Mouse (Mus musculus) lung, postnatal 0 days (tissue): ENCODE results near the gene Krba1. TPM values are rescaled to one million over a fixed set of nuclear protein-coding genes. Genes with fewer than 3 reads are reported as not detected.

Experiments used
- ATAC-seq: fragments of 200-750 bp; cut with Nextera tagmentation; 2 replicates; pipeline ENCODE4 v1.8.0; 2017; ENCODE audit warnings: moderate library complexity
- DNase-seq: peaks from one replicate; pipeline ENCODE4 v3.0.0-alpha.2; 2016; ENCODE audit warnings: low spot score
- H3K27ac ChIP-seq: fragments of 300-500 bp; sonication (generic); 2 replicates; pipeline ENCODE4 v1.5.1; 2014; ENCODE audit warnings: antibody characterized with exemption, mild to moderate bottlenecking, low read length, mixed read lengths
- H3K27me3 ChIP-seq: fragments of 300-500 bp; sonication (generic); replicated peaks from 2 replicates; pipeline ENCODE4 v1.6.1; 2014; ENCODE audit warnings: low read length, mixed read lengths; ENCODE audit not compliant: insufficient read depth
- H3K36me3 ChIP-seq: fragments of 300-500 bp; sonication (generic); 2 replicates; pipeline ENCODE4 v1.6.1; 2014; ENCODE audit warnings: low read length, mixed read lengths; ENCODE audit not compliant: insufficient read depth
- H3K4me1 ChIP-seq: fragments of 300-500 bp; sonication (generic); 2 replicates; pipeline ENCODE4 v1.6.1; 2014; ENCODE audit warnings: antibody characterized with exemption, low read depth, low read length, mixed read lengths; ENCODE audit not compliant: insufficient read depth
- H3K4me2 ChIP-seq: fragments of 300-500 bp; sonication (generic); replicated peaks from 2 replicates; pipeline ENCODE4 v1.6.1; 2014; ENCODE audit warnings: low read depth, mild to moderate bottlenecking, low read length, moderate library complexity, mixed read lengths
- H3K4me3 ChIP-seq: fragments of 300-500 bp; sonication (generic); 2 replicates; pipeline ENCODE4 v1.5.1; 2014; ENCODE audit warnings: low read depth, low read length
- H3K9ac ChIP-seq: fragments of 300-500 bp; sonication (generic); replicated peaks from 2 replicates; pipeline ENCODE4 v1.6.1; 2014; ENCODE audit warnings: low read depth, mild to moderate bottlenecking
- H3K9me3 ChIP-seq: fragments of 300-500 bp; sonication (generic); 2 replicates; pipeline ENCODE4 v1.6.1; 2016; ENCODE audit warnings: low read length, mixed read lengths
- CTCF ChIP-seq: IDR thresholded peaks from 2 replicates; pipeline ENCODE4 v1.5.1; 2016; ENCODE audit warnings: antibody characterized with exemption, mild to moderate bottlenecking
- EP300 ChIP-seq: IDR thresholded peaks from 2 replicates; pipeline ENCODE4 v1.6.1; 2016; ENCODE audit warnings: antibody characterized with exemption, mild to moderate bottlenecking, control low read depth
- WGBS: fragments of 180-500 bp; shearing (Covaris S2); extraction: QIAGEN DNeasy Blood & Tissue Kit; methylation state at CpG from one replicate; pipeline ENCODE4 v1.1.7; 2014; 5-methylcytosine and 5-hydroxymethylcytosine counted together
- polyA plus RNA-seq: library from polyadenylated mRNA; unstranded; fragments of >200 nt; fragmentation: Nextera tagmentation; extraction: Ambion mirVana; gene quantifications from 2 replicates; pipeline ENCODE4 v1.2.1, GENCODE M21; 2015

Gene Krba1
- polyA plus RNA-seq, 1 experiment from 2014 or later: 7.6 TPM

GRCm38 (mm10) chr6:48396686-48397085 lies 1.3 kb downstream of the Krba1 start:
- no peak for ATAC-seq
- TF ChIP-seq CTCF (no peak), EP300 (no peak)
- DNase-seq: no peak
- Histone ChIP-seq H3K27ac (no peak overlapping the region), H3K36me3 (no peaks in the 10 kb centered on the region), H3K4me2 (no peak overlapping the region; the same call in 1 of the 2 replicates), H3K27me3 (no peaks in the 10 kb centered on the region), H3K9me3 (no peaks in the 10 kb centered on the region), H3K4me1 (peaks cover 5% of the 10 kb centered on the region; the same call in 1 of the 2 replicates), H3K9ac (no peak overlapping the region), H3K4me3 (no peak overlapping the region)
- 96% methylated on average over 1 of the region's 1 CpGs for WGBS

- H3K27ac ChIP-seq: no peak overlapping the region
- H3K4me2 ChIP-seq: no peak overlapping the region
Observed at GRCm38 (mm10) chr6:48397336-48397735, 1.9 kb downstream of the Krba1 start.

GRCm38 (mm10) chr6:48399906-48400305 lies 4.5 kb downstream of the Krba1 start:
- WGBS: 80% methylated on average over 5 of the region's 5 CpGs
- TF ChIP-seq CTCF (no peak), EP300 (no peak)

More at GRCm38 (mm10) chr6:48397336-48397735, 1.9 kb downstream of the Krba1 start:
- no peak for ATAC-seq
- peak; percentile 63 for TF ChIP-seq CTCF
- no peak for TF ChIP-seq EP300
- Histone ChIP-seq H3K9me3 (no peaks in the 10 kb centered on the region), H3K9ac (no peak overlapping the region), H3K27me3 (no peaks in the 10 kb centered on the region), H3K36me3 (no peaks in the 10 kb centered on the region), H3K4me1 (peaks cover 5% of the 10 kb centered on the region; the same call in 1 of the 2 replicates), H3K4me3 (no peak overlapping the region)
- 64% methylated on average over 4 of the region's 4 CpGs for WGBS
- peak; percentile 37 for DNase-seq

GRCm38 (mm10) chr6:48404071-48404470 lies 8.7 kb downstream of the Krba1 start:
- 91% methylated on average over 5 of the region's 5 CpGs for WGBS
- no peak for TF ChIP-seq CTCF
- TF ChIP-seq EP300: no peak

More at GRCm38 (mm10) chr6:48399906-48400305, 4.5 kb downstream of the Krba1 start:
- Histone ChIP-seq H3K9me3 (no peaks in the 10 kb centered on the region), H3K4me1 (peaks cover 4% of the 10 kb centered on the region; the same call in 1 of the 2 replicates), H3K4me3 (no peak overlapping the region), H3K27me3 (no peaks in the 10 kb centered on the region), H3K4me2 (no peak overlapping the region), H3K9ac (no peak overlapping the region), H3K27ac (no peak overlapping the region), H3K36me3 (peaks cover under 1% of the 10 kb centered on the region; the same call in 1 of the 2 replicates)
- DNase-seq (no peak), ATAC-seq (no peak)

GRCm38 (mm10) chr6:48409726-48410343 lies 14.4 kb downstream of the Krba1 start:
- ATAC-seq (no peak), DNase-seq (no peak)
- Histone ChIP-seq H3K27me3 (no peaks in the 10 kb centered on the region), H3K9ac (no peak overlapping the region), H3K36me3 (peaks cover 23% of the 10 kb centered on the region), H3K27ac (no peak overlapping the region), H3K4me1 (no peaks in the 10 kb centered on the region), H3K4me2 (no peak overlapping the region), H3K4me3 (no peak overlapping the region), H3K9me3 (no peaks in the 10 kb centered on the region)
- WGBS: 94% methylated on average over 4 of the region's 4 CpGs
- no peak for TF ChIP-seq CTCF
- no peak for TF ChIP-seq EP300

More at GRCm38 (mm10) chr6:48404071-48404470, 8.7 kb downstream of the Krba1 start:
- Histone ChIP-seq H3K36me3 (peaks cover 11% of the 10 kb centered on the region), H3K9ac (no peak overlapping the region), H3K9me3 (no peaks in the 10 kb centered on the region), H3K27me3 (no peaks in the 10 kb centered on the region), H3K4me3 (no peak overlapping the region), H3K4me1 (no peaks in the 10 kb centered on the region), H3K27ac (no peak overlapping the region), H3K4me2 (no peak overlapping the region)
- no peak for ATAC-seq
- DNase-seq: no peak

- H3K9ac ChIP-seq: no peak overlapping the region
- no peaks in the 10 kb centered on the region for H3K4me1 ChIP-seq
- WGBS: 89% methylated on average over 3 of the region's 3 CpGs
- no peak for ATAC-seq
- no peaks in the 10 kb centered on the region for H3K27me3 ChIP-seq
- no peak overlapping the region for H3K4me2 ChIP-seq
- DNase-seq: no peak
- no peak overlapping the region for H3K4me3 ChIP-seq
- no peak for TF ChIP-seq CTCF
- TF ChIP-seq EP300: no peak
- no peaks in the 10 kb centered on the region for H3K9me3 ChIP-seq
- no peak overlapping the region for H3K27ac ChIP-seq
- H3K36me3 ChIP-seq: peaks cover 19% of the 10 kb centered on the region
Observed at GRCm38 (mm10) chr6:48410551-48410950, 15.2 kb downstream of the Krba1 start.
